Comparison of ENCODE assay signal across 8 mouse cellular contexts in the genomic region with DNA sequence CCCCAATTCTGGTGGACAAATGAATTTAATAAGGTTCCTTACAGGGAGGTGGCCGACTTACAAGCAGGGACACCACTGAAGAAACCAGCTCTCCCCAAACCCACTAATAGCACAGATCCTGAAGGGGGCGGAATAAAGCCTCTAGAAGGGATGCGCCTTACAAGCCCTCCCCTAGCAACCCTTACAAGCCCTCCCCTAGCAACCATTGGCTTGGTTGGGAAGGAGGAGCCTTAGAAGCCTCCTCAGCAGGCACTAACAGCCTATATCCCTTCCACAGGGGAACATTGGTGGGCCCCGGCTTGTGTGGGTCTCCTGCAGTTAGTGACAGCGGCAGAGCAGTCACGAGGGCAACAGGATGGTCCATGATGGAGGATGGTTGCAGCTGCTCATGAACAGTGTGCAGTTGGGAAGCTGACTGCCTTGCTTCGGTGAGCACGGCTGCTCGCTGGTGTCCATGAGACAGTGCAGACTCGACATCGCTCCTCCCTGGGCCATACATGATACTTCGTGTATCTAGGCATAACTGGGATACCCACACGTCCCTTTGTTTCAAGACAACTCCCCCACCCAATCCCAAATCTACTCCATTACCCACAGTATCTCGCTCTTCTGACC.
DNase-seq lines count a peak whose midpoint lies in the region; ATAC-seq and TF ChIP-seq lines count a peak whose summit lies in the region.

No protein-coding gene starts in this region.

- no peak overlapping the region for H3K4me3 ChIP-seq in liver, embryonic 14.5 days (ENCODE audit: insufficient read depth in 1 of 2, low read depth in 2 of 2, low read length in 2 of 2)

- H3K27ac ChIP-seq in liver, embryonic 14.5 days: no peak overlapping the region

- H3K27me3 ChIP-seq in liver, embryonic 14.5 days (ENCODE audit: control insufficient read depth, insufficient read depth, low read length): no peaks in the 10 kb centered on the region

- TF ChIP-seq EP300 in liver, embryonic 14.5 days (IDR thresholded peaks at IDR 0.05; ENCODE audit: low read depth): no peak

- H3K4me1 ChIP-seq in liver, embryonic 14.5 days (replicated peaks; ENCODE audit: control insufficient read depth in 2 of 2, insufficient read depth in 2 of 2, low read length in 1 of 2): peaks cover 9 to 19% of the 10 kb centered on the region in 2 experiments; a peak in 3 of 4 replicates

- WGBS in liver, embryonic 14.5 days (ENCODE audit: insufficient replicate concordance): 58% methylated on average over 14 of the region's 14 CpGs

- ATAC-seq in frontal cortex, adult (ENCODE audit: low TSS enrichment): peak; percentile 92
- ATAC-seq in liver, embryonic 14.5 days (ENCODE audit: insufficient read depth): peak; percentile 40

- DNase-seq in frontal cortex, postnatal 14 days (ENCODE audit: low spot score in 2 of 2): no peak
- DNase-seq in right cerebral cortex, postnatal 10 days (ENCODE audit: low spot score in 2 of 2): peak; percentile 59 to 67
- no peak for DNase-seq in right cerebral cortex, postnatal 25 days
- DNase-seq in liver, embryonic 14.5 days (ENCODE audit: low read depth in 3 of 3, low spot score in 3 of 3): peak in 1 of 3 experiments; percentile 31
- DNase-seq in telencephalon, adult 2 months (ENCODE audit: low read depth, low spot score): peak; percentile 70
- DNase-seq in adrenal gland, postnatal 4 days (ENCODE audit: low spot score in 2 of 2): no peak
- no peak for DNase-seq in gastrocnemius, postnatal 10 days

- H3K4me2 ChIP-seq in liver, embryonic 14.5 days (ENCODE audit: low read depth): no peak overlapping the region

- H3K36me3 ChIP-seq in liver, embryonic 14.5 days (replicated peaks; ENCODE audit: control insufficient read depth, insufficient read depth, low read depth): no peaks in the 10 kb centered on the region

- TF ChIP-seq CTCF in liver, embryonic 14.5 days (IDR thresholded peaks at IDR 0.05; ENCODE audit: low read depth): peak; percentile 20

- no peaks in the 10 kb centered on the region for H3K9me3 ChIP-seq in liver, embryonic 14.5 days (ENCODE audit: control insufficient read depth, low read length)

- H3K9ac ChIP-seq in liver, embryonic 14.5 days (replicated peaks): no peak overlapping the region

Comparison
In these comparisons a context has a peak if more than half of its experiments do, and no peak if none do; other contexts are left out.
1. DNase-seq: peak in right cerebral cortex, postnatal 10 days (2 of 2) and telencephalon, adult 2 months (single experiment); none in frontal cortex, postnatal 14 days (0 of 2), right cerebral cortex, postnatal 25 days (single experiment), adrenal gland, postnatal 4 days (0 of 2) and gastrocnemius, postnatal 10 days (single experiment).